17 mouse cellular contexts compared by ENCODE assay signal in genomic region chr13:105008891-105009290, GRCm38 (mm10). TPM values are rescaled to one million over a fixed set of nuclear protein-coding genes. Genes with fewer than 3 reads are reported as not detected.
"Had no signal": no experiment of that assay in that cellular context is flagged by ENCODE, and none has a peak within 500 bp of the region (broad histone marks: within the 10 kb centered on the region; RNA-seq: fewer than 3 reads in every experiment).

No protein-coding gene starts in this region.

- H3K36me3 ChIP-seq: neural tube, embryonic 13.5 days; neural tube, embryonic 15.5 days; stomach, embryonic 15.5 days had no signal

- H3K9ac ChIP-seq: neural tube, embryonic 13.5 days; neural tube, embryonic 15.5 days; stomach, embryonic 15.5 days had no signal

- H3K27ac ChIP-seq: neural tube, embryonic 13.5 days; neural tube, embryonic 15.5 days; stomach, embryonic 15.5 days; stomach, postnatal 0 days had no signal

- H3K27me3 ChIP-seq: neural tube, embryonic 13.5 days; neural tube, embryonic 15.5 days; stomach, embryonic 15.5 days had no signal

- DNase-seq: retina, postnatal 1 day; right cerebral cortex, adult 18-20 months; right cerebral cortex, postnatal 14 days; right cerebral cortex, postnatal 25 days; right cerebral cortex, postnatal 4 days; spleen, adult 18-20 months; thymus, adult 18-20 months; thymus, adult 2 months; thymus, postnatal 14 days; thymus, postnatal 25 days; thymus, postnatal 36 days; thymus, postnatal 4 days had no signal

- H3K4me2 ChIP-seq: neural tube, embryonic 13.5 days; neural tube, embryonic 15.5 days; stomach, embryonic 15.5 days had no signal

- H3K9me3 ChIP-seq: neural tube, embryonic 13.5 days; neural tube, embryonic 15.5 days; stomach, embryonic 15.5 days had no signal

- H3K4me1 ChIP-seq: neural tube, embryonic 13.5 days; neural tube, embryonic 15.5 days; stomach, embryonic 15.5 days had no signal

- H3K4me3 ChIP-seq: neural tube, embryonic 13.5 days; neural tube, embryonic 15.5 days; stomach, embryonic 15.5 days had no signal

RNA-seq across cellular contexts. Expression of gene Rgs7bp, which starts 45.8 kb away (rescaled TPM):
- total RNA-seq: neutrophil, adult 5-6 weeks had no signal
